Mouse (Mus musculus): ENCODE results near the gene Tmem131.

- TF ChIP-seq POLR2A (IDR thresholded peaks at IDR 0.05; ENCODE audit: insufficient read depth, low read length) (no peak), CTCF (IDR thresholded peaks at IDR 0.05; ENCODE audit: low read depth, low read length) (no peak), EP300 (IDR thresholded peaks at IDR 0.05; ENCODE audit: insufficient read depth, low read depth, low read length) (no peak)
Measured at GRCm38 (mm10) chr1:36933965-36934585, 9.4 kb downstream of the Tmem131 start.
